Mouse (Mus musculus): ENCODE results near the gene Mdk. TPM values are rescaled to one million over a fixed set of nuclear protein-coding genes. Genes with fewer than 3 reads are reported as not detected.

The Mdk gene
- polyA plus RNA-seq, 1 experiment from 2014 or later, result 700 TPM

GRCm38 (mm10) chr2:91950275-91951085 is 18.4 kb upstream of the Mdk start:
- no peaks in the 10 kb centered on the region for H3K9me3 ChIP-seq (ENCODE audit: control insufficient read depth, low read length)
- peak; percentile 69 for ATAC-seq (ENCODE audit: low read depth)
- peak; percentile 85 for DNase-seq (ENCODE audit: low spot score)
- peaks cover 4% of the 10 kb centered on the region; the same call in 1 of the 2 replicates for H3K36me3 ChIP-seq (ENCODE audit: control insufficient read depth, insufficient read depth, low read length)
- H3K27ac ChIP-seq (replicated peaks; ENCODE audit: low read depth, low read length), result peak overlapping the region; percentile 63
- peaks cover 36% of the 10 kb centered on the region for H3K4me1 ChIP-seq (ENCODE audit: control insufficient read depth, insufficient read depth, low read length)
- WGBS, result 12% methylated on average over 13 of the region's 15 CpGs
- peak overlapping the region; percentile 43 for H3K4me2 ChIP-seq (ENCODE audit: low read depth, low read length)
- peak overlapping the region; percentile 10; the same call in 1 of the 2 replicates for H3K4me3 ChIP-seq (ENCODE audit: low read depth, low read length)
- H3K9ac ChIP-seq (ENCODE audit: low read depth, low read length), result peak overlapping the region; percentile 51
- H3K27me3 ChIP-seq (replicated peaks; ENCODE audit: control insufficient read depth, insufficient read depth, low read length), result no peaks in the 10 kb centered on the region

- DNase-seq (ENCODE audit: low spot score), result peak; percentile 54
- peak; percentile 5 for ATAC-seq (ENCODE audit: low read depth)
- peak overlapping the region; percentile 10; the same call in 1 of the 2 replicates for H3K4me3 ChIP-seq (ENCODE audit: low read depth, low read length)
- H3K4me2 ChIP-seq (ENCODE audit: low read depth, low read length), result peak overlapping the region; percentile 43
- WGBS, result 54% methylated on average over 14 of the region's 17 CpGs
- peak overlapping the region; percentile 63 for H3K27ac ChIP-seq (replicated peaks; ENCODE audit: low read depth, low read length)
- peaks cover 1% of the 10 kb centered on the region; the same call in 1 of the 2 replicates for H3K36me3 ChIP-seq (ENCODE audit: control insufficient read depth, insufficient read depth, low read length)
- H3K9ac ChIP-seq (ENCODE audit: low read depth, low read length), result peak overlapping the region; percentile 51
- H3K9me3 ChIP-seq (ENCODE audit: control insufficient read depth, low read length), result no peaks in the 10 kb centered on the region
- no peaks in the 10 kb centered on the region for H3K27me3 ChIP-seq (replicated peaks; ENCODE audit: control insufficient read depth, insufficient read depth, low read length)
- H3K4me1 ChIP-seq (ENCODE audit: control insufficient read depth, insufficient read depth, low read length), result peaks cover 36% of the 10 kb centered on the region
Measured at GRCm38 (mm10) chr2:91949411-91950274, 17.5 kb upstream of the Mdk start.

- Histone ChIP-seq H3K27me3 (replicated peaks; ENCODE audit: control insufficient read depth, insufficient read depth, low read length) (no peaks in the 10 kb centered on the region), H3K36me3 (ENCODE audit: control insufficient read depth, insufficient read depth, low read length) (no peaks in the 10 kb centered on the region), H3K9ac (ENCODE audit: low read depth, low read length) (no peak overlapping the region), H3K4me1 (ENCODE audit: control insufficient read depth, insufficient read depth, low read length) (peaks cover 36% of the 10 kb centered on the region), H3K27ac (replicated peaks; ENCODE audit: low read depth, low read length) (peak overlapping the region; percentile 39; the same call in 1 of the 2 replicates), H3K4me2 (ENCODE audit: low read depth, low read length) (no peak overlapping the region), H3K4me3 (ENCODE audit: low read depth, low read length) (no peak overlapping the region), H3K9me3 (ENCODE audit: control insufficient read depth, low read length) (no peaks in the 10 kb centered on the region)
- WGBS, result 58% methylated on average over 3 of the region's 3 CpGs
- DNase-seq (ENCODE audit: low spot score) (no peak), ATAC-seq (ENCODE audit: low read depth) (no peak)
Measured at GRCm38 (mm10) chr2:91948792-91949241, 16.7 kb upstream of the Mdk start.

GRCm38 (mm10) chr2:91948151-91948509 is 16.0 kb upstream of the Mdk start:
- ATAC-seq (ENCODE audit: low read depth) (no peak), DNase-seq (ENCODE audit: low spot score) (no peak)
- no peak overlapping the region for H3K9ac ChIP-seq (ENCODE audit: low read depth, low read length)
- peaks cover 33% of the 10 kb centered on the region for H3K4me1 ChIP-seq (ENCODE audit: control insufficient read depth, insufficient read depth, low read length)
- H3K36me3 ChIP-seq (ENCODE audit: control insufficient read depth, insufficient read depth, low read length), result no peaks in the 10 kb centered on the region
- H3K27ac ChIP-seq (replicated peaks; ENCODE audit: low read depth, low read length), result peak overlapping the region; percentile 39; the same call in 1 of the 2 replicates
- WGBS, result 61% methylated on average over 5 of the region's 6 CpGs
- H3K4me2 ChIP-seq (ENCODE audit: low read depth, low read length), result no peak overlapping the region; the same call in 1 of the 2 replicates
- no peaks in the 10 kb centered on the region for H3K27me3 ChIP-seq (replicated peaks; ENCODE audit: control insufficient read depth, insufficient read depth, low read length)
- H3K4me3 ChIP-seq (ENCODE audit: low read depth, low read length), result no peak overlapping the region
- no peaks in the 10 kb centered on the region for H3K9me3 ChIP-seq (ENCODE audit: control insufficient read depth, low read length)

- ATAC-seq (ENCODE audit: low read depth) (peak; percentile 17; the same call in 1 of the 2 replicates), DNase-seq (ENCODE audit: low spot score) (peak; percentile 69)
- Histone ChIP-seq H3K27ac (replicated peaks; ENCODE audit: low read depth, low read length) (peak overlapping the region; percentile 44; the same call in 1 of the 2 replicates), H3K9me3 (ENCODE audit: control insufficient read depth, low read length) (no peaks in the 10 kb centered on the region), H3K36me3 (ENCODE audit: control insufficient read depth, insufficient read depth, low read length) (no peaks in the 10 kb centered on the region), H3K27me3 (replicated peaks; ENCODE audit: control insufficient read depth, insufficient read depth, low read length) (no peaks in the 10 kb centered on the region), H3K9ac (ENCODE audit: low read depth, low read length) (0 out of 2 replicates have a peak overlapping the region, but pooled peaks have one; percentile 5), H3K4me2 (ENCODE audit: low read depth, low read length) (no peak overlapping the region), H3K4me1 (ENCODE audit: control insufficient read depth, insufficient read depth, low read length) (peaks cover 33% of the 10 kb centered on the region), H3K4me3 (ENCODE audit: low read depth, low read length) (no peak overlapping the region)
- WGBS, result 36% methylated on average over 11 of the region's 11 CpGs
Measured at GRCm38 (mm10) chr2:91947397-91948150, 15.5 kb upstream of the Mdk start.

- Histone ChIP-seq H3K9me3 (ENCODE audit: control insufficient read depth, low read length) (no peaks in the 10 kb centered on the region), H3K36me3 (ENCODE audit: control insufficient read depth, insufficient read depth, low read length) (peaks cover 4% of the 10 kb centered on the region; the same call in 1 of the 2 replicates), H3K4me1 (ENCODE audit: control insufficient read depth, insufficient read depth, low read length) (peaks cover 33% of the 10 kb centered on the region), H3K4me3 (ENCODE audit: low read depth, low read length) (no peak overlapping the region), H3K27ac (replicated peaks; ENCODE audit: low read depth, low read length) (no peak overlapping the region), H3K27me3 (replicated peaks; ENCODE audit: control insufficient read depth, insufficient read depth, low read length) (no peaks in the 10 kb centered on the region), H3K9ac (ENCODE audit: low read depth, low read length) (no peak overlapping the region), H3K4me2 (ENCODE audit: low read depth, low read length) (no peak overlapping the region)
- ATAC-seq (ENCODE audit: low read depth) (no peak), DNase-seq (ENCODE audit: low spot score) (no peak)
- WGBS, result 42% methylated on average over 6 of the region's 6 CpGs
Measured at GRCm38 (mm10) chr2:91946836-91947235, 14.7 kb upstream of the Mdk start.

- no peak for DNase-seq (ENCODE audit: low spot score)
- no peak within 1 kb of the TSS for H3K9ac ChIP-seq (ENCODE audit: low read depth, low read length)
- H3K9me3 ChIP-seq (ENCODE audit: control insufficient read depth, low read length), result no peaks in the 10 kb centered on the region
- no peak within 1 kb of the TSS for H3K27ac ChIP-seq (replicated peaks; ENCODE audit: low read depth, low read length)
- WGBS, result 84% methylated on average over 18 of the region's 18 CpGs
- H3K4me1 ChIP-seq (ENCODE audit: control insufficient read depth, insufficient read depth, low read length), result peaks cover 30% of the 10 kb centered on the region
- no peak for ATAC-seq (ENCODE audit: low read depth)
- no peaks in the 10 kb centered on the region for H3K27me3 ChIP-seq (replicated peaks; ENCODE audit: control insufficient read depth, insufficient read depth, low read length)
- H3K36me3 ChIP-seq (ENCODE audit: control insufficient read depth, insufficient read depth, low read length), result peaks cover 5% of the 10 kb centered on the region; the same call in 1 of the 2 replicates
- H3K4me2 ChIP-seq (ENCODE audit: low read depth, low read length), result no peak within 1 kb of the TSS
- H3K4me3 ChIP-seq (ENCODE audit: low read depth, low read length), result no peak within 1 kb of the TSS
Measured at GRCm38 (mm10) chr2:91945483-91945882, 13.4 kb upstream of the Mdk start, which contains the start of gene Gm9821. TSS of gene Gm9821 (plus strand) at chr2:91945703.

All from embryonic facial prominence, embryonic 14.5 days (tissue).